Mouse (Mus musculus) limb, embryonic 12.5 days (tissue): Measurements from ENCODE around the gene Amotl1. TPM values are rescaled to one million over a fixed set of nuclear protein-coding genes. Genes with fewer than 3 reads are reported as not detected.

Source experiments
- ATAC-seq: fragments of 200-750 bp; cut with Nextera tagmentation; 2 replicates; pipeline ENCODE4 v1.8.0; 2017; ENCODE audit warnings: low read depth, moderate TSS enrichment; ENCODE audit not compliant: insufficient number of reproducible peaks, insufficient read depth, low FRiP score, low TSS enrichment
- H3K27ac ChIP-seq: fragments of 300-500 bp; sonication (generic); 2 replicates; pipeline ENCODE4 v1.5.1; 2016; ENCODE audit warnings: mild to moderate bottlenecking, moderate library complexity
- H3K27me3 ChIP-seq: fragments of 300-500 bp; sonication (generic); 2 replicates; pipeline ENCODE4 v1.6.1; 2016; ENCODE audit warnings: mild to moderate bottlenecking, moderate library complexity
- H3K36me3 ChIP-seq: fragments of 300-500 bp; sonication (generic); 2 replicates; pipeline ENCODE4 v1.6.1; 2016; ENCODE audit warnings: mild to moderate bottlenecking, moderate library complexity
- H3K4me1 ChIP-seq: fragments of 300-500 bp; sonication (generic); replicated peaks from 2 replicates; pipeline ENCODE4 v1.6.1; 2016
- H3K4me2 ChIP-seq: fragments of 300-500 bp; sonication (generic); 2 replicates; pipeline ENCODE4 v1.6.1; 2016; ENCODE audit warnings: mild to moderate bottlenecking, moderate library complexity
- H3K4me3 ChIP-seq: fragments of 300-500 bp; sonication (generic); replicated peaks from 2 replicates; pipeline ENCODE4 v1.5.1; 2016; ENCODE audit warnings: mild to moderate bottlenecking
- H3K9ac ChIP-seq: fragments of 300-500 bp; sonication (generic); replicated peaks from 2 replicates; pipeline ENCODE4 v1.6.1; 2016; ENCODE audit warnings: mild to moderate bottlenecking, moderate library complexity
- H3K9me3 ChIP-seq: fragments of 300-500 bp; sonication (generic); 2 replicates; pipeline ENCODE4 v1.6.1; 2016; ENCODE audit warnings: mild to moderate bottlenecking, moderate library complexity
- WGBS: fragments of 180-500 bp; shearing (Covaris S2); methylation state at CpG from one replicate; pipeline ENCODE4 v1.1.7; 2016; 5-methylcytosine and 5-hydroxymethylcytosine counted together
- polyA plus RNA-seq: library from polyadenylated mRNA; unstranded; fragments of >200 nt; fragmentation: Nextera tagmentation; extraction: Ambion mirVana; gene quantifications from 2 replicates; pipeline ENCODE4 v1.2.1, GENCODE M21; 2016

The Amotl1 gene
- polyA plus RNA-seq, 1 experiment from 2014 or later = 33.3 TPM

GRCm38 (mm10) chr9:14663591-14663990, 18.7 kb upstream of the Amotl1 start:
- no peak overlapping the region for H3K9ac ChIP-seq
- H3K27ac ChIP-seq = no peak overlapping the region
- H3K36me3 ChIP-seq = no peaks in the 10 kb centered on the region
- no peak overlapping the region for H3K4me2 ChIP-seq
- ATAC-seq = no peak
- no peaks in the 10 kb centered on the region for H3K27me3 ChIP-seq
- H3K9me3 ChIP-seq = no peaks in the 10 kb centered on the region
- 96% methylated on average over 2 of the region's 2 CpGs for WGBS
- no peak overlapping the region for H3K4me3 ChIP-seq
- no peaks in the 10 kb centered on the region for H3K4me1 ChIP-seq

- H3K27ac ChIP-seq = no peak overlapping the region; the same call in 1 of the 2 replicates
- no peak overlapping the region for H3K9ac ChIP-seq
- no peak for ATAC-seq
- H3K4me2 ChIP-seq = no peak overlapping the region
- WGBS = 73% methylated on average over 7 of the region's 7 CpGs
- H3K9me3 ChIP-seq = no peaks in the 10 kb centered on the region
- H3K4me1 ChIP-seq = no peaks in the 10 kb centered on the region
- H3K27me3 ChIP-seq = no peaks in the 10 kb centered on the region
- H3K4me3 ChIP-seq = no peak overlapping the region
- no peaks in the 10 kb centered on the region for H3K36me3 ChIP-seq
These were observed 18.0 kb upstream of the Amotl1 start for GRCm38 (mm10) chr9:14662876-14663275.

GRCm38 (mm10) chr9:14662138-14662537, 17.3 kb upstream of the Amotl1 start:
- H3K27me3 ChIP-seq = no peaks in the 10 kb centered on the region
- H3K9me3 ChIP-seq = no peaks in the 10 kb centered on the region
- H3K4me3 ChIP-seq = no peak overlapping the region
- no peak for ATAC-seq
- H3K27ac ChIP-seq = peak overlapping the region; percentile 43; the same call in 1 of the 2 replicates
- 76% methylated on average over 9 of the region's 9 CpGs for WGBS
- H3K36me3 ChIP-seq = no peaks in the 10 kb centered on the region
- H3K9ac ChIP-seq = no peak overlapping the region
- H3K4me1 ChIP-seq = no peaks in the 10 kb centered on the region
- no peak overlapping the region for H3K4me2 ChIP-seq

GRCm38 (mm10) chr9:14657926-14658325, 13.1 kb upstream of the Amotl1 start:
- no peak overlapping the region for H3K4me2 ChIP-seq

GRCm38 (mm10) chr9:14654010-14654409, 9.2 kb upstream of the Amotl1 start:
- no peaks in the 10 kb centered on the region for H3K36me3 ChIP-seq
- H3K9me3 ChIP-seq = no peaks in the 10 kb centered on the region
- no peak overlapping the region for H3K9ac ChIP-seq
- H3K27ac ChIP-seq = no peak overlapping the region
- ATAC-seq = no peak
- no peak overlapping the region for H3K4me3 ChIP-seq
- 69% methylated on average over 2 of the region's 2 CpGs for WGBS
- no peaks in the 10 kb centered on the region for H3K27me3 ChIP-seq
- H3K4me2 ChIP-seq = no peak overlapping the region
- no peaks in the 10 kb centered on the region for H3K4me1 ChIP-seq

More at GRCm38 (mm10) chr9:14657926-14658325, 13.1 kb upstream of the Amotl1 start:
- Histone ChIP-seq H3K27ac (no peak overlapping the region), H3K36me3 (no peaks in the 10 kb centered on the region), H3K4me1 (no peaks in the 10 kb centered on the region), H3K27me3 (no peaks in the 10 kb centered on the region), H3K9me3 (no peaks in the 10 kb centered on the region), H3K9ac (no peak overlapping the region), H3K4me3 (no peak overlapping the region)
- 38% methylated on average over 2 of the region's 2 CpGs for WGBS
- ATAC-seq = no peak

GRCm38 (mm10) chr9:14652761-14653160, 7.9 kb upstream of the Amotl1 start:
- Histone ChIP-seq H3K27ac (no peak overlapping the region), H3K4me2 (no peak overlapping the region), H3K4me3 (no peak overlapping the region), H3K4me1 (no peaks in the 10 kb centered on the region), H3K27me3 (no peaks in the 10 kb centered on the region), H3K9ac (no peak overlapping the region), H3K9me3 (no peaks in the 10 kb centered on the region), H3K36me3 (no peaks in the 10 kb centered on the region)
- no peak for ATAC-seq
- WGBS = 71% methylated on average over 1 of the region's 1 CpGs

GRCm38 (mm10) chr9:14647849-14648248, 3.0 kb upstream of the Amotl1 start:
- WGBS = 88% methylated on average over 8 of the region's 8 CpGs
- Histone ChIP-seq H3K9ac (no peak overlapping the region), H3K27me3 (no peaks in the 10 kb centered on the region), H3K36me3 (no peaks in the 10 kb centered on the region), H3K4me1 (peaks cover 9% of the 10 kb centered on the region), H3K4me2 (no peak overlapping the region), H3K4me3 (no peak overlapping the region), H3K9me3 (0 out of 2 replicates have a peak, but pooled peaks cover 3% of the 10 kb centered on the region), H3K27ac (no peak overlapping the region)
- no peak for ATAC-seq

GRCm38 (mm10) chr9:14646641-14647040, 1.8 kb upstream of the Amotl1 start:
- ATAC-seq = no peak
- H3K4me2 ChIP-seq = no peak overlapping the region
- H3K27ac ChIP-seq = no peak overlapping the region
- H3K4me1 ChIP-seq = peaks cover 21% of the 10 kb centered on the region
- H3K9ac ChIP-seq = no peak overlapping the region
- H3K27me3 ChIP-seq = no peaks in the 10 kb centered on the region
- WGBS = 96% methylated on average over 1 of the region's 1 CpGs
- no peaks in the 10 kb centered on the region for H3K36me3 ChIP-seq
- no peak overlapping the region for H3K4me3 ChIP-seq
- 0 out of 2 replicates have a peak, but pooled peaks cover 3% of the 10 kb centered on the region for H3K9me3 ChIP-seq

- peaks cover 26% of the 10 kb centered on the region for H3K4me1 ChIP-seq
- no peak overlapping the region for H3K4me3 ChIP-seq
- ATAC-seq = no peak
- H3K36me3 ChIP-seq = no peaks in the 10 kb centered on the region
- no peak overlapping the region for H3K4me2 ChIP-seq
- no peaks in the 10 kb centered on the region for H3K27me3 ChIP-seq
- 76% methylated on average over 3 of the region's 3 CpGs for WGBS
- 0 out of 2 replicates have a peak, but pooled peaks cover 3% of the 10 kb centered on the region for H3K9me3 ChIP-seq
- H3K27ac ChIP-seq = no peak overlapping the region
- no peak overlapping the region for H3K9ac ChIP-seq
These were observed 1.2 kb upstream of the Amotl1 start for GRCm38 (mm10) chr9:14646061-14646460.

GRCm38 (mm10) chr9:14643328-14643727, 1.5 kb downstream of the Amotl1 start:
- H3K27ac ChIP-seq = peak overlapping the region; percentile 89
- WGBS = 61% methylated on average over 6 of the region's 6 CpGs
- H3K4me2 ChIP-seq = no peak overlapping the region
- ATAC-seq = no peak
- H3K27me3 ChIP-seq = no peaks in the 10 kb centered on the region
- H3K4me3 ChIP-seq = no peak overlapping the region
- no peak overlapping the region for H3K9ac ChIP-seq
- H3K36me3 ChIP-seq = no peaks in the 10 kb centered on the region
- peaks cover 38% of the 10 kb centered on the region for H3K4me1 ChIP-seq
- H3K9me3 ChIP-seq = 0 out of 2 replicates have a peak, but pooled peaks cover 3% of the 10 kb centered on the region

GRCm38 (mm10) chr9:14642251-14643021, 2.4 kb downstream of the Amotl1 start:
- 2% methylated on average over 5 of the region's 5 CpGs for WGBS

More at GRCm38 (mm10) chr9:14642251-14643021, 2.4 kb downstream of the Amotl1 start:
- Histone ChIP-seq H3K27me3 (no peaks in the 10 kb centered on the region), H3K9ac (no peak overlapping the region), H3K27ac (peak overlapping the region; percentile 89), H3K4me2 (peak overlapping the region; percentile 6; the same call in 1 of the 2 replicates), H3K36me3 (no peaks in the 10 kb centered on the region), H3K9me3 (0 out of 2 replicates have a peak, but pooled peaks cover 3% of the 10 kb centered on the region), H3K4me1 (peaks cover 38% of the 10 kb centered on the region), H3K4me3 (no peak overlapping the region)
- peak; percentile 92 for ATAC-seq
